Mouse (Mus musculus): ENCODE data around the gene Rcor2. TPM values are rescaled to one million over a fixed set of nuclear protein-coding genes. Genes with fewer than 3 reads are reported as not detected.

Rcor2 gene
- polyA plus RNA-seq (2017; shearing (Covaris generic)) = under 1 TPM; 0.39 to 0.61 TPM

GRCm38 (mm10) chr19:7267091-7267741 lies at the start of gene Rcor2:
Gene Rcor2, plus strand, starts transcription at chr19:7267325.

GRCm38 (mm10) chr19:7240782-7241690 lies 26.1 kb upstream of the Rcor2 start, which contains the start of gene Naa40:
Gene Naa40, minus strand, starts transcription at chr19:7241183.

Other genes with a start within 250 kb of the Rcor2 start
- gene Fermt3, start 247.9 kb upstream of the Rcor2 start, polyA plus RNA-seq (2017; shearing (Covaris generic)) = 100 to 1,000 TPM; 317 to 350 TPM
- gene Stip1, start 227.4 kb upstream of the Rcor2 start, polyA plus RNA-seq (2017; shearing (Covaris generic)) = 100 to 1,000 TPM; 136 to 151 TPM
- 10 to 100 TPM in 1 of 2 experiments, 1 to 10 TPM in 1; 9.7 to 21.0 TPM for gene Macrod1, start 210.5 kb upstream of the Rcor2 start, polyA plus RNA-seq (2017; shearing (Covaris generic))
- not detected for gene Flrt1, start 161.6 kb upstream of the Rcor2 start, polyA plus RNA-seq (2017; shearing (Covaris generic))
- 10 to 100 TPM; 71.3 to 73.8 TPM for gene Otub1, start 61.0 kb upstream of the Rcor2 start, polyA plus RNA-seq (2017; shearing (Covaris generic))
- gene Cox8a, start 49.7 kb upstream of the Rcor2 start, polyA plus RNA-seq (2017; shearing (Covaris generic)) = 100 to 1,000 TPM; 523 to 580 TPM
- 10 to 100 TPM; 44.3 to 56.1 TPM for gene Naa40, start 26.1 kb upstream of the Rcor2 start, polyA plus RNA-seq (2017; shearing (Covaris generic))
- 100 to 1,000 TPM; 157 to 178 TPM for gene Mark2, start 74.5 kb downstream of the Rcor2 start, polyA plus RNA-seq (2017; shearing (Covaris generic))
- gene Spindoc, start 115.7 kb downstream of the Rcor2 start, polyA plus RNA-seq (2017; shearing (Covaris generic)) = 10 to 100 TPM; 22.4 to 29.0 TPM
- 1 to 10 TPM in 1 of 2 experiments, under 1 TPM in 1; 0.14 to 1.8 TPM for gene 2700081O15Rik, start 150.3 kb downstream of the Rcor2 start, polyA plus RNA-seq (2017; shearing (Covaris generic))
- 100 to 1,000 TPM; 108 to 122 TPM for gene Rtn3, start 216.0 kb downstream of the Rcor2 start, polyA plus RNA-seq (2017; shearing (Covaris generic))
- 10 to 100 TPM; 13.8 to 15.8 TPM for gene Atl3, start 226.7 kb downstream of the Rcor2 start, polyA plus RNA-seq (2017; shearing (Covaris generic))